Mouse (Mus musculus): Measurements from ENCODE around the gene Gsg1.

DNA sequence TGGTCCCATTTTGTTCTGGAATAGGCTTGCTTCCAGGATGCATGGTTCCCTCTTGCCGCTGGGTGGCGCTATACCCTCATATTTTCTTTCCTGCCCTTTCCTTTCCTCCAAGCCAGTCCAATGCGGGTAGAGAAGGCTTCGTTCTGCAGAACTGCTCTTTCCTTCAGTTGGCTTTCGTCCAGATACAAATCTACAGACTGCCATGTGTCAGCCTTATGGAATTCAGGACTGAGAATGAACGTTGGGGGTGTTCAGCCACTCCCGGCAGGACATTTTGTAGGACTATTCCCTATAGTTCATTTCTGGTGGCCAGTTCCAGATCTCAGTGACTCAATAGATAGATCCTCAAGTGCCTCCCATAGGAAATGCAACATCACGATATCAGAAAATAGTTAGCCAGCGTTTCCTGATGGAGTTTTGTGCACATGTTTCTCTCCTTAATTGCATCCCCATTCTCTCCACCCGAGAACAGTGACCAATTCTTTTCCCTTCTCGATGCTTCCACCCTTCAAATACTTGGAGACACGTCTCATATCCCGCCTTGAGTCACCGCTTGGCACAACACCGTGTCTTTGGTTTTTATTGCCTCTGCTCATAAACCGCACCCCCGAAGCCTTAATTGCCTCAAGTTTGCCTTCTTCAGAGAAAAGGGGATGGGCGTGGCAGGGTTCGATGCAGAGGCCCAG is 4.2 kb downstream of the Gsg1 start:
- TF ChIP-seq EP300 (IDR thresholded peaks at IDR 0.05; ENCODE audit: low read depth) (peak; percentile 38; the same call in 1 of the 2 replicates), CTCF (IDR thresholded peaks at IDR 0.05; ENCODE audit: low read depth) (peak; percentile 93)

Measured in heart, postnatal 0 days (tissue).